Mouse (Mus musculus): ENCODE results near the gene Usp7. TPM values are rescaled to one million over a fixed set of nuclear protein-coding genes. Genes with fewer than 3 reads are reported as not detected.

Usp7 gene
- total and polyA plus RNA-seq, 3 experiments: 94.2 to 425 (median 101) TPM

- Histone ChIP-seq H3K79me2 (ENCODE audit: control insufficient read depth, insufficient read depth, low read length, poor library complexity) (no peaks in the 10 kb centered on the region), H3K4me3 (ENCODE audit: control insufficient read depth in 1 of 2, insufficient read depth in 1 of 2, low read depth in 2 of 2, low read length in 2 of 2) (no peak overlapping the region), H3K27ac (ENCODE audit: control insufficient read depth, low read depth, low read length) (no peak overlapping the region), H3K36me3 (ENCODE audit: control insufficient read depth in 1 of 2, insufficient read depth in 2 of 2, low read length in 2 of 2) (no peaks in the 10 kb centered on the region), H3K4me1 (ENCODE audit: control insufficient read depth in 1 of 2, insufficient read depth in 2 of 2, low read length in 2 of 2) (peaks cover 4 to 15% of the 10 kb centered on the region in 2 experiments; a peak in 2 of 4 replicates), H3K9ac (ENCODE audit: control insufficient read depth, low read depth, low read length, poor library complexity, severe bottlenecking) (no peak overlapping the region), H3K27me3 (ENCODE audit: control insufficient read depth in 1 of 2, insufficient read depth in 2 of 2, low read length in 2 of 2) (no peaks in the 10 kb centered on the region), H3K9me3 (replicated peaks; ENCODE audit: insufficient read depth, low read length) (no peaks in the 10 kb centered on the region)
- no peak for DNase-seq (ENCODE audit: low read depth, low spot score)
- TF ChIP-seq MAX (IDR thresholded peaks at IDR 0.05; ENCODE audit: low read length): no peak
- TF ChIP-seq TAL1 (IDR thresholded peaks at IDR 0.05; ENCODE audit: low read length): no peak
- TF ChIP-seq ZC3H11A (IDR thresholded peaks at IDR 0.05; ENCODE audit: low read depth, low read length): no peak
- TF ChIP-seq GATA1 (IDR thresholded peaks at IDR 0.05; ENCODE audit: low read depth, low read length): no peak
- no peak for TF ChIP-seq USF2 (IDR thresholded peaks at IDR 0.05; ENCODE audit: borderline replicate concordance in 1 of 2, insufficient read depth in 1 of 2, low read depth in 1 of 2, low read length in 2 of 2)
These were observed 24.0 kb downstream of the Usp7 start for GRCm38 (mm10) chr16:8768071-8768470.

GRCm38 (mm10) chr16:8767133-8768052 is 24.7 kb downstream of the Usp7 start:
- Histone ChIP-seq H3K36me3 (ENCODE audit: control insufficient read depth in 1 of 2, insufficient read depth in 2 of 2, low read length in 2 of 2) (no peaks in the 10 kb centered on the region), H3K27me3 (ENCODE audit: control insufficient read depth in 1 of 2, insufficient read depth in 2 of 2, low read length in 2 of 2) (no peaks in the 10 kb centered on the region), H3K79me2 (ENCODE audit: control insufficient read depth, insufficient read depth, low read length, poor library complexity) (no peaks in the 10 kb centered on the region), H3K4me1 (ENCODE audit: control insufficient read depth in 1 of 2, insufficient read depth in 2 of 2, low read length in 2 of 2) (peaks cover 4 to 15% of the 10 kb centered on the region in 2 experiments; a peak in 2 of 4 replicates), H3K4me3 (ENCODE audit: control insufficient read depth in 1 of 2, insufficient read depth in 1 of 2, low read depth in 2 of 2, low read length in 2 of 2) (no peak overlapping the region), H3K9ac (ENCODE audit: control insufficient read depth, low read depth, low read length, poor library complexity, severe bottlenecking) (no peak overlapping the region), H3K27ac (ENCODE audit: control insufficient read depth, low read depth, low read length) (no peak overlapping the region), H3K9me3 (replicated peaks; ENCODE audit: insufficient read depth, low read length) (no peaks in the 10 kb centered on the region)
- TF ChIP-seq NRF1 (IDR thresholded peaks at IDR 0.05; ENCODE audit: insufficient read depth, low read depth, low read length, poor library complexity, severe bottlenecking): no peak
- no peak for TF ChIP-seq MYB (IDR thresholded peaks at IDR 0.05; ENCODE audit: low read depth, low read length)
- TF ChIP-seq MYC (IDR thresholded peaks at IDR 0.05; ENCODE audit: low read depth, low read length): no peak
- no peak for TF ChIP-seq MXI1 (IDR thresholded peaks at IDR 0.05; ENCODE audit: low read depth, low read length)
- TF ChIP-seq RCOR1 (IDR thresholded peaks at IDR 0.05; ENCODE audit: low read depth, low read length): no peak
- no peak for TF ChIP-seq USF2 (IDR thresholded peaks at IDR 0.05; ENCODE audit: borderline replicate concordance in 1 of 2, insufficient read depth in 1 of 2, low read depth in 1 of 2, low read length in 2 of 2)
- TF ChIP-seq BHLHE40 (IDR thresholded peaks at IDR 0.05; ENCODE audit: borderline replicate concordance, low read depth, low read length): no peak
- no peak for DNase-seq (ENCODE audit: low read depth, low spot score)

- Histone ChIP-seq H3K27ac (ENCODE audit: control insufficient read depth, low read depth, low read length) (no peak overlapping the region), H3K79me2 (ENCODE audit: control insufficient read depth, insufficient read depth, low read length, poor library complexity) (no peaks in the 10 kb centered on the region), H3K4me3 (ENCODE audit: control insufficient read depth in 1 of 2, insufficient read depth in 1 of 2, low read depth in 2 of 2, low read length in 2 of 2) (no peak overlapping the region), H3K27me3 (ENCODE audit: control insufficient read depth in 1 of 2, insufficient read depth in 2 of 2, low read length in 2 of 2) (no peaks in the 10 kb centered on the region), H3K9ac (ENCODE audit: control insufficient read depth, low read depth, low read length, poor library complexity, severe bottlenecking) (no peak overlapping the region), H3K4me1 (ENCODE audit: control insufficient read depth in 1 of 2, insufficient read depth in 2 of 2, low read length in 2 of 2) (peaks cover 4 to 21% of the 10 kb centered on the region in 2 experiments), H3K36me3 (ENCODE audit: control insufficient read depth in 1 of 2, insufficient read depth in 2 of 2, low read length in 2 of 2) (no peaks in the 10 kb centered on the region; a peak in 1 of 4 replicates), H3K9me3 (replicated peaks; ENCODE audit: insufficient read depth, low read length) (no peaks in the 10 kb centered on the region)
- no peak for DNase-seq (ENCODE audit: low read depth, low spot score)
- TF ChIP-seq ZC3H11A (IDR thresholded peaks at IDR 0.05; ENCODE audit: low read depth, low read length) (no peak), MYB (IDR thresholded peaks at IDR 0.05; ENCODE audit: low read depth, low read length) (no peak), GABPA (IDR thresholded peaks at IDR 0.05; ENCODE audit: low read depth, low read length) (no peak), CHD1 (IDR thresholded peaks at IDR 0.05; ENCODE audit: low read depth, low read length) (no peak), HCFC1 (IDR thresholded peaks at IDR 0.05; ENCODE audit: low read depth, low read length) (no peak), ELF1 (IDR thresholded peaks at IDR 0.05; ENCODE audit: low read depth, low read length) (no peak), RAD21 (IDR thresholded peaks at IDR 0.05; ENCODE audit: low read depth, low read length) (no peak)
These were observed 25.9 kb downstream of the Usp7 start for GRCm38 (mm10) chr16:8766196-8766595.

All from MEL (cell line).